Mouse (Mus musculus): ENCODE measurements around the gene Dgki. TPM values are rescaled to one million over a fixed set of nuclear protein-coding genes. Genes with fewer than 3 reads are reported as not detected.

Dgki gene
- total and polyA plus RNA-seq, 3 experiments = 4.4 to 8.7 (median 7.7) TPM

GRCm38 (mm10) chr6:37051652-37052051 lies 248.3 kb downstream of the Dgki start (continued):
- TF ChIP-seq ZKSCAN1 (IDR thresholded peaks at IDR 0.05; ENCODE audit: borderline replicate concordance, low read depth, low read length) (no peak), CHD2 (IDR thresholded peaks at IDR 0.05; ENCODE audit: low read length) (0 out of 2 replicates have a peak, but pooled peaks have one; percentile 26), HCFC1 (IDR thresholded peaks at IDR 0.05; ENCODE audit: low read depth, low read length) (no peak), JUND (conservative IDR thresholded peaks at IDR 0.05; ENCODE audit: low read depth, low read length) (no peak), ETS1 (conservative IDR thresholded peaks at IDR 0.05; ENCODE audit: low read depth, low read length) (peak; percentile 73), ZC3H11A (IDR thresholded peaks at IDR 0.05; ENCODE audit: low read depth, low read length) (no peak), MEF2A (IDR thresholded peaks at IDR 0.05; ENCODE audit: borderline replicate concordance, low read depth, low read length) (no peak; the same call in 1 of the 2 replicates), TBP (conservative IDR thresholded peaks at IDR 0.05; ENCODE audit: low read depth, low read length) (peak; percentile 81; the same call in 1 of the 2 replicates), E2F4 (IDR thresholded peaks at IDR 0.05; ENCODE audit: insufficient replicate concordance, low read depth, low read length) (no peak), SMC3 (IDR thresholded peaks at IDR 0.05; ENCODE audit: low read depth, low read length) (no peak), CTCF (conservative IDR thresholded peaks at IDR 0.05 in 1 of 2, IDR thresholded peaks at IDR 0.05 in 1 of 2; ENCODE audit: low read depth in 2 of 2, low read length in 2 of 2) (no peak)

GRCm38 (mm10) chr6:37051150-37051549 lies 248.8 kb downstream of the Dgki start:
- Histone ChIP-seq H3K79me2 (replicated peaks; ENCODE audit: control insufficient read depth, extremely low read depth, insufficient read depth, poor library complexity, severe bottlenecking) (peaks cover 10% of the 10 kb centered on the region; the same call in 1 of the 2 replicates), H3K4me1 (ENCODE audit: control insufficient read depth in 1 of 2, insufficient read depth in 2 of 2) (peaks cover 12 to 69% of the 10 kb centered on the region in 2 experiments), H3K9me3 (replicated peaks; ENCODE audit: low read length) (no peaks in the 10 kb centered on the region), H3K27ac (ENCODE audit: insufficient read depth, low read depth) (no peak overlapping the region; the same call in 1 of the 2 replicates), H3K36me3 (replicated peaks in 1 of 2; ENCODE audit: control insufficient read depth in 1 of 2, insufficient read depth in 1 of 2, low read length in 1 of 2) (peaks cover 0 to 12% of the 10 kb centered on the region in 2 experiments), H3K27me3 (replicated peaks) (no peaks in the 10 kb centered on the region), H3K9ac (ENCODE audit: insufficient read depth, low read depth) (no peak overlapping the region; the same call in 1 of the 2 replicates), H3K4me2 (ENCODE audit: insufficient read depth, low read depth, poor library complexity, severe bottlenecking) (no peak overlapping the region), H3K4me3 (replicated peaks in 1 of 3; ENCODE audit: low read depth in 2 of 3, low read length in 2 of 3, poor library complexity in 1 of 3) (no peak overlapping the region)
- dilution Hi-C loops (cut with MboI; ENCODE audit: extremely low pct_ligation_motif_present, extremely low pct_unique_long_range_greater_than_20kb, low sequenced_read_pairs) = no loop called here
- TF ChIP-seq JUND (conservative IDR thresholded peaks at IDR 0.05; ENCODE audit: low read depth, low read length) = no peak
- TF ChIP-seq MEF2A (IDR thresholded peaks at IDR 0.05; ENCODE audit: borderline replicate concordance, low read depth, low read length) = peak; percentile 74; the same call in 1 of the 2 replicates
- no peak for TF ChIP-seq MAZ (IDR thresholded peaks at IDR 0.05; ENCODE audit: low read depth, low read length)
- no peak for TF ChIP-seq CHD1 (IDR thresholded peaks at IDR 0.05; ENCODE audit: low read depth, low read length)
- TF ChIP-seq CHD2 (IDR thresholded peaks at IDR 0.05; ENCODE audit: low read length) = no peak
- TF ChIP-seq ETS1 (conservative IDR thresholded peaks at IDR 0.05; ENCODE audit: low read depth, low read length) = no peak
- in situ Hi-C loops (cut with MboI; ENCODE audit: low pct_ligation_motif_present, low pct_unique_long_range_greater_than_20kb, low sequenced_read_pairs) = loop anchor here (10.0 kb wide), 1 partner anchor 394 kb away; the partner anchor contains the start of gene Creb3l2
- no peak for DNase-seq (ENCODE audit: extremely low read depth)

DNA sequence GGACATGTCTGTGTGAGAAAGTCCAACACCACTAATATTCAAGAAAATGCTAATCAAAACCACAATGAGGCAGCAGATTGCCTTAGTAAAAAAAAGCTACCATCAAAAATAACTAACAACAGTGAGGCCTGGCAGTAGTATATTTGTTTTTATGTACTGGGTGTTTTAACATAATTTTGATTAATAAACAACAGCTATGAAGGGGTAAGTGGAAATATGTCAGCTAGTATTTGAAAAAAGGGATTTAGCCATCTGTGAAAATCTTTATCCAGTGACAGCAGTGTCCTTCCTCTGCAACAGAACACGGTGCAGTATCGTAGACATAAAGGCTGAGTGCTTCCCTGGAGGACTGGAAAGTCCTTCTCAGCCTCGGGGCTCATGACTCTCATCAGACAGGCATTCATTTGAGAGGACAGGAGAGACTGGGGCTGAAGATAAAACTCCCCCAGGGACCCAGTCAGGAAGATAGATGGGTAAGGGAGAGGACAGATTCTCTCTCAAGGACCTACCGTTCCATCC lies 252.3 kb downstream of the Dgki start:
- Histone ChIP-seq H3K9me3 (replicated peaks; ENCODE audit: low read length) (no peaks in the 10 kb centered on the region), H3K27ac (ENCODE audit: insufficient read depth, low read depth) (peak overlapping the region; percentile 90), H3K4me1 (ENCODE audit: control insufficient read depth in 1 of 2, insufficient read depth in 2 of 2) (peaks cover 16 to 74% of the 10 kb centered on the region in 2 experiments), H3K79me2 (replicated peaks; ENCODE audit: control insufficient read depth, extremely low read depth, insufficient read depth, poor library complexity, severe bottlenecking) (peaks cover 5% of the 10 kb centered on the region; the same call in 1 of the 2 replicates), H3K36me3 (replicated peaks in 1 of 2; ENCODE audit: control insufficient read depth in 1 of 2, insufficient read depth in 1 of 2, low read length in 1 of 2) (peaks cover 0 to 16% of the 10 kb centered on the region in 2 experiments), H3K27me3 (replicated peaks) (no peaks in the 10 kb centered on the region), H3K4me2 (ENCODE audit: insufficient read depth, low read depth, poor library complexity, severe bottlenecking) (peak overlapping the region; percentile 52), H3K9ac (ENCODE audit: insufficient read depth, low read depth) (peak overlapping the region; percentile 62), H3K4me3 (replicated peaks in 1 of 3; ENCODE audit: low read depth in 2 of 3, low read length in 2 of 3, poor library complexity in 1 of 3) (peak overlapping the region; percentile 38 to 64 (median 57))
- in situ Hi-C loops (cut with MboI; ENCODE audit: low pct_ligation_motif_present, low pct_unique_long_range_greater_than_20kb, low sequenced_read_pairs) = no loop called here
- dilution Hi-C loops (cut with MboI; ENCODE audit: extremely low pct_ligation_motif_present, extremely low pct_unique_long_range_greater_than_20kb, low sequenced_read_pairs) = no loop called here
- TF ChIP-seq BHLHE40 (IDR thresholded peaks at IDR 0.05; ENCODE audit: low read depth, low read length) (peak; percentile 22; the same call in 1 of the 2 replicates), SIN3A (IDR thresholded peaks at IDR 0.05; ENCODE audit: low read length) (peak; percentile 52; the same call in 1 of the 2 replicates), MAZ (IDR thresholded peaks at IDR 0.05; ENCODE audit: low read depth, low read length) (0 out of 2 replicates have a peak, but pooled peaks have one; percentile 38), MYC (IDR thresholded peaks at IDR 0.05; ENCODE audit: low read depth, low read length) (no peak), ETS1 (conservative IDR thresholded peaks at IDR 0.05; ENCODE audit: low read depth, low read length) (0 out of 2 replicates have a peak, but pooled peaks have one; percentile 14), HCFC1 (IDR thresholded peaks at IDR 0.05; ENCODE audit: low read depth, low read length) (no peak), MAFK (IDR thresholded peaks at IDR 0.05; ENCODE audit: insufficient replicate concordance, low read length) (peak; percentile 55; the same call in 1 of the 2 replicates), CHD1 (IDR thresholded peaks at IDR 0.05; ENCODE audit: low read depth, low read length) (peak; percentile 89), TCF12 (IDR thresholded peaks at IDR 0.05; ENCODE audit: low read depth, low read length) (no peak), MEF2A (IDR thresholded peaks at IDR 0.05; ENCODE audit: borderline replicate concordance, low read depth, low read length) (no peak), EP300 (IDR thresholded peaks at IDR 0.05; ENCODE audit: low read length) (peak; percentile 54), POLR2AphosphoS2 (IDR thresholded peaks at IDR 0.05; ENCODE audit: low read depth, low read length) (no peak), PAX5 (IDR thresholded peaks at IDR 0.05; ENCODE audit: low read length) (no peak), POLR2A (IDR thresholded peaks at IDR 0.05; ENCODE audit: low read depth, low read length) (no peak; the same call in 1 of the 2 replicates), ZNF384 (IDR thresholded peaks at IDR 0.05; ENCODE audit: low read depth, low read length) (peak; percentile 46)
- peak; percentile 48 for DNase-seq (ENCODE audit: extremely low read depth)

Measured in CH12.LX (cell line).